Mouse (Mus musculus): ENCODE data around the gene Kcnf1. TPM values are rescaled to one million over a fixed set of nuclear protein-coding genes. Genes with fewer than 3 reads are reported as not detected.

The Kcnf1 gene
- total RNA-seq, 1 experiment, result 1.2 TPM

GRCm38 (mm10) chr12:17166116-17166515, 10.6 kb downstream of the Kcnf1 start:
- H3K4me3 ChIP-seq (ENCODE audit: insufficient read depth in 1 of 2, low read depth in 1 of 2, low read length in 2 of 2, poor library complexity in 1 of 2, severe bottlenecking in 1 of 2), result no peak overlapping the region
- DNase-seq (ENCODE audit: low read depth, low spot score), result no peak
- no peaks in the 10 kb centered on the region for H3K4me1 ChIP-seq (ENCODE audit: control insufficient read depth in 2 of 2, insufficient read depth in 2 of 2, low read length in 2 of 2, poor library complexity in 1 of 2)
- H3K36me3 ChIP-seq (ENCODE audit: control insufficient read depth, insufficient read depth, low read length, poor library complexity, severe bottlenecking), result no peaks in the 10 kb centered on the region
- no peaks in the 10 kb centered on the region for H3K9me3 ChIP-seq (ENCODE audit: control insufficient read depth, insufficient read depth, low read depth, low read length)
- H3K9ac ChIP-seq (ENCODE audit: insufficient read depth, low read depth, low read length, poor library complexity, severe bottlenecking), result no peak overlapping the region
- no peak overlapping the region for H3K27ac ChIP-seq (ENCODE audit: insufficient read depth, low read depth, low read length, poor library complexity, severe bottlenecking)
- TF ChIP-seq ZC3H11A (IDR thresholded peaks at IDR 0.05; ENCODE audit: borderline replicate concordance, low read depth, low read length), result no peak
- no peak for TF ChIP-seq ZNF384 (IDR thresholded peaks at IDR 0.05; ENCODE audit: low read depth, low read length)
- no peak for TF ChIP-seq HCFC1 (IDR thresholded peaks at IDR 0.05; ENCODE audit: borderline replicate concordance, insufficient read depth, low read length)
- no peak for TF ChIP-seq MAFK (IDR thresholded peaks at IDR 0.05; ENCODE audit: insufficient read depth, low read depth, low read length)
- TF ChIP-seq CHD2 (IDR thresholded peaks at IDR 0.05; ENCODE audit: low read depth, low read length), result no peak
- in situ Hi-C loops (cut with MboI; ENCODE audit: low sequenced_read_pairs in 2 of 2, unreplicated experiment in 2 of 2), result no loop called here

DNA sequence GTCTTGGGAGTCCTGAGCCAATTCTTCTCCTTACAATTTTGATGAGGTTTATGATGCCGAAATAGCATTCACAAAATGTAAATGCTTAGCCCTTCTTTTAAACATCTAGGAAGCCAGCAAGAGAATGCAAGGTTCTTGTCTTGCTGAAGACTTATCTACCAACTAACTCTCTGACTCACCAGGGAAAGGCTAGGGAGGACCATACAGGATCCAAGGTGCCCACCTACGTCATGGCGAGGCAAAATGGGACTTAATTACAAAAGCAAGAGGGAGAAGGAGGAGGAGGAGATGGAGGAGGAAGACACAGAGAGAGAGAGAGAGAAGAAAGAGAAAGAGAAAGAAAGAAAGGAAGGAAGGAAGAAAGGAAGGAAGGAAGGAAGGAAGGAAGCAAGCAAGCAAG, 12.7 kb downstream of the Kcnf1 start:
- H3K9ac ChIP-seq (ENCODE audit: insufficient read depth, low read depth, low read length, poor library complexity, severe bottlenecking), result no peak overlapping the region
- TF ChIP-seq CHD2 (IDR thresholded peaks at IDR 0.05; ENCODE audit: low read depth, low read length) (no peak), ZC3H11A (IDR thresholded peaks at IDR 0.05; ENCODE audit: borderline replicate concordance, low read depth, low read length) (no peak), MAFK (IDR thresholded peaks at IDR 0.05; ENCODE audit: insufficient read depth, low read depth, low read length) (no peak), ZNF384 (IDR thresholded peaks at IDR 0.05; ENCODE audit: low read depth, low read length) (no peak)
- H3K9me3 ChIP-seq (ENCODE audit: control insufficient read depth, insufficient read depth, low read depth, low read length), result no peaks in the 10 kb centered on the region
- H3K4me3 ChIP-seq (ENCODE audit: insufficient read depth in 1 of 2, low read depth in 1 of 2, low read length in 2 of 2, poor library complexity in 1 of 2, severe bottlenecking in 1 of 2), result no peak overlapping the region
- no peaks in the 10 kb centered on the region for H3K4me1 ChIP-seq (ENCODE audit: control insufficient read depth in 2 of 2, insufficient read depth in 2 of 2, low read length in 2 of 2, poor library complexity in 1 of 2)
- no peaks in the 10 kb centered on the region for H3K36me3 ChIP-seq (ENCODE audit: control insufficient read depth, insufficient read depth, low read length, poor library complexity, severe bottlenecking)
- in situ Hi-C loops (cut with MboI; ENCODE audit: low sequenced_read_pairs in 2 of 2, unreplicated experiment in 2 of 2), result no loop called here
- DNase-seq (ENCODE audit: low read depth, low spot score), result no peak
- H3K27ac ChIP-seq (ENCODE audit: insufficient read depth, low read depth, low read length, poor library complexity, severe bottlenecking), result no peak overlapping the region

- in situ Hi-C loops (cut with MboI; ENCODE audit: low sequenced_read_pairs in 2 of 2, unreplicated experiment in 2 of 2), result no loop called here
- Histone ChIP-seq H3K9me3 (ENCODE audit: control insufficient read depth, insufficient read depth, low read depth, low read length) (no peaks in the 10 kb centered on the region), H3K4me3 (ENCODE audit: insufficient read depth in 1 of 2, low read depth in 1 of 2, low read length in 2 of 2, poor library complexity in 1 of 2, severe bottlenecking in 1 of 2) (no peak overlapping the region), H3K36me3 (ENCODE audit: control insufficient read depth, insufficient read depth, low read length, poor library complexity, severe bottlenecking) (no peaks in the 10 kb centered on the region), H3K27ac (ENCODE audit: insufficient read depth, low read depth, low read length, poor library complexity, severe bottlenecking) (no peak overlapping the region), H3K4me1 (ENCODE audit: control insufficient read depth in 2 of 2, insufficient read depth in 2 of 2, low read length in 2 of 2, poor library complexity in 1 of 2) (no peaks in the 10 kb centered on the region), H3K9ac (ENCODE audit: insufficient read depth, low read depth, low read length, poor library complexity, severe bottlenecking) (no peak overlapping the region)
- DNase-seq (ENCODE audit: low read depth, low spot score), result no peak
- TF ChIP-seq ZC3H11A (IDR thresholded peaks at IDR 0.05; ENCODE audit: borderline replicate concordance, low read depth, low read length), result no peak
- TF ChIP-seq CHD2 (IDR thresholded peaks at IDR 0.05; ENCODE audit: low read depth, low read length), result no peak
- no peak for TF ChIP-seq MAFK (IDR thresholded peaks at IDR 0.05; ENCODE audit: insufficient read depth, low read depth, low read length)
- no peak for TF ChIP-seq HCFC1 (IDR thresholded peaks at IDR 0.05; ENCODE audit: borderline replicate concordance, insufficient read depth, low read length)
- TF ChIP-seq ZNF384 (IDR thresholded peaks at IDR 0.05; ENCODE audit: low read depth, low read length), result no peak
Measured at GRCm38 (mm10) chr12:17159549-17159948, 17.1 kb downstream of the Kcnf1 start.

GRCm38 (mm10) chr12:17157558-17157957, 19.1 kb downstream of the Kcnf1 start:
- H3K4me1 ChIP-seq (ENCODE audit: control insufficient read depth in 2 of 2, insufficient read depth in 2 of 2, low read length in 2 of 2, poor library complexity in 1 of 2), result no peaks in the 10 kb centered on the region
- H3K4me3 ChIP-seq (ENCODE audit: insufficient read depth in 1 of 2, low read depth in 1 of 2, low read length in 2 of 2, poor library complexity in 1 of 2, severe bottlenecking in 1 of 2), result no peak overlapping the region
- H3K9ac ChIP-seq (ENCODE audit: insufficient read depth, low read depth, low read length, poor library complexity, severe bottlenecking), result no peak overlapping the region
- no peak overlapping the region for H3K27ac ChIP-seq (ENCODE audit: insufficient read depth, low read depth, low read length, poor library complexity, severe bottlenecking)
- no peak for DNase-seq (ENCODE audit: low read depth, low spot score)
- TF ChIP-seq CHD2 (IDR thresholded peaks at IDR 0.05; ENCODE audit: low read depth, low read length) (no peak), ZNF384 (IDR thresholded peaks at IDR 0.05; ENCODE audit: low read depth, low read length) (no peak), ZC3H11A (IDR thresholded peaks at IDR 0.05; ENCODE audit: borderline replicate concordance, low read depth, low read length) (no peak), MAFK (IDR thresholded peaks at IDR 0.05; ENCODE audit: insufficient read depth, low read depth, low read length) (no peak)
- in situ Hi-C loops (cut with MboI; ENCODE audit: low sequenced_read_pairs in 2 of 2, unreplicated experiment in 2 of 2), result no loop called here
- H3K36me3 ChIP-seq (ENCODE audit: control insufficient read depth, insufficient read depth, low read length, poor library complexity, severe bottlenecking), result no peaks in the 10 kb centered on the region
- H3K9me3 ChIP-seq (ENCODE audit: control insufficient read depth, insufficient read depth, low read depth, low read length), result no peaks in the 10 kb centered on the region

GRCm38 (mm10) chr12:17155781-17156180, 20.9 kb downstream of the Kcnf1 start:
- Histone ChIP-seq H3K9ac (ENCODE audit: insufficient read depth, low read depth, low read length, poor library complexity, severe bottlenecking) (no peak overlapping the region), H3K36me3 (ENCODE audit: control insufficient read depth, insufficient read depth, low read length, poor library complexity, severe bottlenecking) (no peaks in the 10 kb centered on the region), H3K27ac (ENCODE audit: insufficient read depth, low read depth, low read length, poor library complexity, severe bottlenecking) (no peak overlapping the region), H3K4me3 (ENCODE audit: insufficient read depth in 1 of 2, low read depth in 1 of 2, low read length in 2 of 2, poor library complexity in 1 of 2, severe bottlenecking in 1 of 2) (no peak overlapping the region), H3K4me1 (ENCODE audit: control insufficient read depth in 2 of 2, insufficient read depth in 2 of 2, low read length in 2 of 2, poor library complexity in 1 of 2) (no peaks in the 10 kb centered on the region), H3K9me3 (ENCODE audit: control insufficient read depth, insufficient read depth, low read depth, low read length) (no peaks in the 10 kb centered on the region)
- TF ChIP-seq CHD2 (IDR thresholded peaks at IDR 0.05; ENCODE audit: low read depth, low read length) (no peak), HCFC1 (IDR thresholded peaks at IDR 0.05; ENCODE audit: borderline replicate concordance, insufficient read depth, low read length) (no peak), MAFK (IDR thresholded peaks at IDR 0.05; ENCODE audit: insufficient read depth, low read depth, low read length) (no peak), ZC3H11A (IDR thresholded peaks at IDR 0.05; ENCODE audit: borderline replicate concordance, low read depth, low read length) (no peak), ZNF384 (IDR thresholded peaks at IDR 0.05; ENCODE audit: low read depth, low read length) (no peak)
- in situ Hi-C loops (cut with MboI; ENCODE audit: low sequenced_read_pairs in 2 of 2, unreplicated experiment in 2 of 2), result no loop called here
- no peak for DNase-seq (ENCODE audit: low read depth, low spot score)

Data from ES-E14 (cell line).